Comparison of ENCODE assay signal across 23 mouse cellular contexts in genomic region chrX:68953298-68953697, GRCm38 (mm10).
DNase-seq lines count a peak whose midpoint lies in the region; ATAC-seq and TF ChIP-seq lines count a peak whose summit lies in the region.
"Had no signal": no experiment of that assay in that cellular context is flagged by ENCODE, and none has a peak within 500 bp of the region (broad histone marks: within the 10 kb centered on the region; RNA-seq: fewer than 3 reads in every experiment).

No protein-coding gene starts in this region.

- ATAC-seq in forebrain, postnatal 0 days, result peak; percentile 43; the same call in 1 of the 2 replicates
- ATAC-seq in forebrain, embryonic 12.5 days (ENCODE audit: low FRiP score), result no peak
- ATAC-seq: activated CD4-positive, CD25-positive, alpha-beta regulatory T cell, adult 4 months; intestine, embryonic 16.5 days; lung, postnatal 0 days; midbrain, embryonic 15.5 days; Patski had no signal

- no peak overlapping the region for H3K27ac ChIP-seq in forebrain, postnatal 0 days (ENCODE audit: low read depth, low read length)
- no peak overlapping the region for H3K27ac ChIP-seq in forebrain, embryonic 12.5 days
- no peak overlapping the region for H3K27ac ChIP-seq in layer of hippocampus, adult 2 months
- H3K27ac ChIP-seq: embryonic facial prominence, embryonic 10.5 days; hindbrain, embryonic 14.5 days; kidney, embryonic 15.5 days; limb, embryonic 13.5 days; liver, embryonic 14.5 days; midbrain, embryonic 15.5 days had no signal

- TF ChIP-seq CTCF in forebrain, postnatal 0 days (IDR thresholded peaks at IDR 0.05; ENCODE audit: low read depth), result no peak
- no peak for TF ChIP-seq CTCF in layer of hippocampus, adult 2 months (conservative IDR thresholded peaks at IDR 0.05)

- H3K4me3 ChIP-seq in forebrain, postnatal 0 days (ENCODE audit: low read depth, low read length), result no peak overlapping the region
- no peak overlapping the region for H3K4me3 ChIP-seq in forebrain, embryonic 12.5 days (replicated peaks)
- no peak overlapping the region for H3K4me3 ChIP-seq in layer of hippocampus, adult 2 months
- H3K4me3 ChIP-seq: embryonic facial prominence, embryonic 10.5 days; kidney, embryonic 15.5 days; limb, embryonic 13.5 days; megakaryocyte, embryonic 14.5 days; midbrain, embryonic 15.5 days had no signal

- H3K4me1 ChIP-seq in forebrain, postnatal 0 days (ENCODE audit: insufficient read depth), result no peaks in the 10 kb centered on the region
- no peaks in the 10 kb centered on the region for H3K4me1 ChIP-seq in forebrain, embryonic 12.5 days
- H3K4me1 ChIP-seq: embryonic facial prominence, embryonic 10.5 days; kidney, embryonic 15.5 days; limb, embryonic 13.5 days; megakaryocyte, embryonic 14.5 days; midbrain, embryonic 15.5 days had no signal

- peak; percentile 34 for DNase-seq in forebrain, postnatal 0 days
- peak; percentile 10 for DNase-seq in right cerebral cortex, adult 18-20 months
- no peak for DNase-seq in right cerebral cortex, postnatal 14 days
- DNase-seq in layer of hippocampus, adult 2 months (ENCODE audit: low spot score in 2 of 2), result peak; percentile 14 to 40
- DNase-seq in urinary bladder, adult 2 months (ENCODE audit: low spot score), result no peak
- no peak for DNase-seq in kidney, postnatal 36 days
- DNase-seq: adrenal gland, postnatal 25 days; heart, postnatal 14 days; retina, postnatal 1 day; thymus, postnatal 25 days had no signal

- 34% methylated on average over 2 of the region's 2 CpGs for WGBS in forebrain, postnatal 0 days
- WGBS in forebrain, embryonic 12.5 days, result 62% methylated on average over 2 of the region's 2 CpGs

- no peak overlapping the region for H3K4me2 ChIP-seq in forebrain, postnatal 0 days (ENCODE audit: low read depth)
- no peak overlapping the region for H3K4me2 ChIP-seq in forebrain, embryonic 12.5 days
- H3K4me2 ChIP-seq: heart, embryonic 11.5 days; hindbrain, embryonic 14.5 days; kidney, embryonic 15.5 days; limb, embryonic 13.5 days; midbrain, embryonic 15.5 days had no signal

- H3K9ac ChIP-seq in forebrain, postnatal 0 days, result no peak overlapping the region
- no peak overlapping the region for H3K9ac ChIP-seq in forebrain, embryonic 12.5 days
- H3K9ac ChIP-seq: hindbrain, embryonic 14.5 days; kidney, embryonic 15.5 days; limb, embryonic 13.5 days; liver, embryonic 14.5 days; midbrain, embryonic 15.5 days had no signal

- H3K27me3 ChIP-seq in forebrain, postnatal 0 days (ENCODE audit: insufficient read depth, low read length), result no peaks in the 10 kb centered on the region
- no peaks in the 10 kb centered on the region for H3K27me3 ChIP-seq in forebrain, embryonic 12.5 days
- H3K27me3 ChIP-seq: kidney, embryonic 15.5 days; limb, embryonic 13.5 days; midbrain, embryonic 15.5 days had no signal

- H3K36me3 ChIP-seq in forebrain, postnatal 0 days (ENCODE audit: insufficient read depth), result no peaks in the 10 kb centered on the region
- no peaks in the 10 kb centered on the region for H3K36me3 ChIP-seq in forebrain, embryonic 12.5 days (replicated peaks)
- H3K36me3 ChIP-seq: embryonic facial prominence, embryonic 10.5 days; kidney, embryonic 15.5 days; limb, embryonic 13.5 days; midbrain, embryonic 15.5 days had no signal

- H3K9me3 ChIP-seq in forebrain, postnatal 0 days (ENCODE audit: low read length), result no peaks in the 10 kb centered on the region
- no peaks in the 10 kb centered on the region for H3K9me3 ChIP-seq in forebrain, embryonic 12.5 days
- H3K9me3 ChIP-seq: embryonic facial prominence, embryonic 10.5 days; kidney, embryonic 15.5 days; limb, embryonic 13.5 days; megakaryocyte, embryonic 14.5 days; midbrain, embryonic 15.5 days had no signal

Comparison
In these comparisons a context has a peak if more than half of its experiments do, and no peak if none do; other contexts are left out.
1. DNase-seq: peak in forebrain, postnatal 0 days (single experiment), right cerebral cortex, adult 18-20 months (single experiment) and layer of hippocampus, adult 2 months (2 of 2); none in right cerebral cortex, postnatal 14 days (single experiment), urinary bladder, adult 2 months (single experiment) and kidney, postnatal 36 days (0 of 2).